Mouse (Mus musculus) liver, postnatal 0 days (tissue): ENCODE results near the gene Nrxn2.

Experiments
- CTCF ChIP-seq: sonication (generic); IDR thresholded peaks from 2 replicates; pipeline ENCODE4 v1.5.1; 2016; ENCODE audit warnings: antibody characterized with exemption, low read depth
- EP300 ChIP-seq: IDR thresholded peaks from 2 replicates; pipeline ENCODE4 v1.6.1; 2016; ENCODE audit warnings: antibody characterized with exemption, low read depth, mild to moderate bottlenecking

DNA sequence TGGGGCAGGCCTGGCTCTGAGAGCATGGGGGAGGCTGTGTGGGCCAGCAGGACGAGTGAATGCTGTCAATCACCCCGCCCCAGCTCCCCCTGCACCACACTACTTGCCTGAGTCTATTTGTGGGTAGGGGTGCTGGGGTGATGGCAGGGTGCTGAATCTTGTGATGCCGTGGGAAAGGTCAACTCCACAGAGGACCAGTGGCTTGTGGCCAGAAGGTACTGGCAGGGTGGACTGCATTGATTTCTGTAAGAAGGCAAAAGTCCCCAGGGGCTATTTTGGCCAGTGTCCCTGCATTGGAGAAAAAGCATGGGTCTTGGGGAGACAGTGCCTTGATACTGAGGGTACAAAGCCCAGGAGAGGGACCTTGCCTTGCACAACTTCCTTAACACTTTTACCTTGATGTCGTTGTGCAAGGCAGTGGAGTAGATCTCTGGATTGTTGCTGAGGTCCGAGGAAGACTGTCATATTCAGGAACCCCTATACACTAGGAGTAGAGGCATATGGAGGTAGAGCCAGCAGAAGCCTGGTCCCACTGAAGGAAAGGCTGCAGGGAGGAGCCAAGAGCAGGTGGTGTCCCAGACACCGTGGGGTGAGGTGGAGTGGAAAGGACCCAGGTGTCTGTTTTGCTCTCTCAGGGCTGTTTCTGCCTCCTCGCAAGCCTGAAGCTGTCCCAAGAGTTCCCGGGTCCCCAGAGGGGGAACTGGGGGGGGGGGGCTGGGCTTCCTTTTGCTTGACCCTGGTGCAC is 5.8 kb downstream of the Nrxn2 start:
- TF ChIP-seq EP300 (no peak), CTCF (no peak)
